Mouse (Mus musculus): Measurements from ENCODE around the gene S1pr3.

S1pr3 gene

GRCm38 (mm10) chr13:51446550-51446949 is 38.1 kb downstream of the S1pr3 start:
- no peak for DNase-seq (ENCODE audit: low spot score in 2 of 2)

- no peak for DNase-seq (ENCODE audit: low spot score in 2 of 2)
Observed at GRCm38 (mm10) chr13:51456190-51456878, 47.9 kb downstream of the S1pr3 start.

GRCm38 (mm10) chr13:51464294-51464693 is 55.9 kb downstream of the S1pr3 start:
- no peak for DNase-seq (ENCODE audit: low spot score in 2 of 2)

GRCm38 (mm10) chr13:51466117-51466841 is 57.8 kb downstream of the S1pr3 start:
- no peak for DNase-seq (ENCODE audit: low spot score in 2 of 2)

- no peak for DNase-seq (ENCODE audit: low spot score in 2 of 2)
Observed at GRCm38 (mm10) chr13:51468697-51469250, 60.3 kb downstream of the S1pr3 start.
